Mouse (Mus musculus) lung, embryonic 16.5 days (tissue): ENCODE data around the gene Myg1. TPM values are rescaled to one million over a fixed set of nuclear protein-coding genes. Genes with fewer than 3 reads are reported as not detected.
"Not testable (repeated sequence)": the region's sequence is repeated elsewhere in the genome, so short reads cannot be mapped to it uniquely, and the experiment has no call there.

ENCODE experiments used
- ATAC-seq: fragments of 200-750 bp; cut with Nextera tagmentation; 2 replicates; pipeline ENCODE4 v1.8.0; 2017; ENCODE audit warnings: low read depth, mild to moderate bottlenecking, moderate library complexity
- H3K27ac ChIP-seq: fragments of 300-500 bp; sonication (generic); 2 replicates; pipeline ENCODE4 v1.5.1; 2014; ENCODE audit warnings: mild to moderate bottlenecking, control low read depth, low read length
- H3K27me3 ChIP-seq: fragments of 300-500 bp; sonication (generic); 2 replicates; pipeline ENCODE4 v1.6.1; 2014; ENCODE audit warnings: low read depth, low read length, mixed read lengths; ENCODE audit not compliant: control insufficient read depth, insufficient read depth
- H3K36me3 ChIP-seq: fragments of 300-500 bp; sonication (generic); 2 replicates; pipeline ENCODE4 v1.6.1; 2014; ENCODE audit warnings: low read length; ENCODE audit not compliant: control insufficient read depth, insufficient read depth
- H3K4me1 ChIP-seq: fragments of 300-500 bp; sonication (generic); replicated peaks from 2 replicates; pipeline ENCODE4 v1.6.1; 2014; ENCODE audit warnings: low read length, mixed read lengths; ENCODE audit not compliant: control insufficient read depth, insufficient read depth
- H3K4me2 ChIP-seq: fragments of 300-500 bp; sonication (generic); 2 replicates; pipeline ENCODE4 v1.6.1; 2014; ENCODE audit warnings: low read depth, low read length, control low read depth
- H3K4me3 ChIP-seq: fragments of 300-500 bp; sonication (generic); 2 replicates; pipeline ENCODE4 v1.5.1; 2014; ENCODE audit warnings: mild to moderate bottlenecking, low read length, control low read depth
- H3K9ac ChIP-seq: fragments of 300-500 bp; sonication (generic); 2 replicates; pipeline ENCODE4 v1.6.1; 2014; ENCODE audit warnings: low read length, control low read depth
- H3K9me3 ChIP-seq: fragments of 300-500 bp; sonication (generic); 2 replicates; pipeline ENCODE4 v1.6.1; 2016; ENCODE audit warnings: low read length; ENCODE audit not compliant: control insufficient read depth
- WGBS: fragments of 180-500 bp; shearing (Covaris S2); extraction: QIAGEN DNeasy Blood & Tissue Kit; methylation state at CpG from one replicate; pipeline ENCODE4 v1.1.7; 2014; 5-methylcytosine and 5-hydroxymethylcytosine counted together
- polyA plus RNA-seq: library from polyadenylated mRNA; unstranded; fragments of >200 nt; fragmentation: Nextera tagmentation; extraction: Ambion mirVana; gene quantifications from 2 replicates; pipeline ENCODE4 v1.2.1, GENCODE M21; 2015

Myg1 gene
- polyA plus RNA-seq, 1 experiment from 2014 or later, result 98.3 TPM

GRCm38 (mm10) chr15:102310074-102310845 lies 21.2 kb upstream of the Myg1 start:
- H3K4me3 ChIP-seq, result no peak overlapping the region
- peaks cover 33% of the 10 kb centered on the region for H3K36me3 ChIP-seq
- no peaks in the 10 kb centered on the region for H3K9me3 ChIP-seq
- H3K27ac ChIP-seq, result peak overlapping the region; percentile 76
- peak; percentile 96 for ATAC-seq
- H3K4me1 ChIP-seq, result no peaks in the 10 kb centered on the region
- H3K27me3 ChIP-seq, result no peaks in the 10 kb centered on the region
- no peak overlapping the region; the same call in 1 of the 2 replicates for H3K4me2 ChIP-seq
- H3K9ac ChIP-seq, result no peak overlapping the region
- WGBS, result 36% methylated on average over 10 of the region's 10 CpGs

DNA sequence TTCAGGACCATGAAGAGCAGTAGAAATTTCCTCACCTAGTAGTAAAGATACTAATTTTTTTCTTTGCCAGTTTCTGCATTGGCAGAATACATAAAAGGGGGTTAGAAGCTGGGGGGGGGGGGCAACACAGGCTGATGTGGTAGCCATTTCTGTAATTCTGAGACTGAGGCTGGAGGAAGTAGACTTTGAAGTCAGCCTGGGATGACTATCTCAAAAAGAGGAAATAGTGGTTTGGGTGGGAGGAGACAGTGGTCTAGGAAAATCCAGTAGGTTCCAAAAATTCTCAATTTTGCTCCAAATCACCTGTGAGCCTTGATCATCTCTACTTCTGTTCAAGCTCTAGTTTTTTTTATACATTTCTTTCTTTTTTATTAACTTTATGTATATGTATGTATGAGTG lies 20.0 kb upstream of the Myg1 start:
- no peak overlapping the region for H3K9ac ChIP-seq
- no peaks in the 10 kb centered on the region for H3K4me1 ChIP-seq
- no peaks in the 10 kb centered on the region for H3K9me3 ChIP-seq
- no peaks in the 10 kb centered on the region for H3K27me3 ChIP-seq
- H3K36me3 ChIP-seq, result peaks cover 31% of the 10 kb centered on the region
- no peak overlapping the region for H3K4me2 ChIP-seq
- no peak overlapping the region for H3K27ac ChIP-seq
- ATAC-seq, result no peak
- H3K4me3 ChIP-seq, result no peak overlapping the region

- no peaks in the 10 kb centered on the region for H3K9me3 ChIP-seq
- no peak overlapping the region for H3K27ac ChIP-seq
- no peak for ATAC-seq
- H3K4me3 ChIP-seq, result no peak overlapping the region
- H3K4me2 ChIP-seq, result no peak overlapping the region
- H3K36me3 ChIP-seq, result peaks cover 36% of the 10 kb centered on the region
- no peak overlapping the region for H3K9ac ChIP-seq
- H3K4me1 ChIP-seq, result no peaks in the 10 kb centered on the region
- no peaks in the 10 kb centered on the region for H3K27me3 ChIP-seq
- 92% methylated on average over 8 of the region's 8 CpGs for WGBS
Measured at GRCm38 (mm10) chr15:102315292-102315691, 16.2 kb upstream of the Myg1 start.

GRCm38 (mm10) chr15:102316263-102316662 lies 15.2 kb upstream of the Myg1 start:
- H3K36me3 ChIP-seq, result peaks cover 37% of the 10 kb centered on the region
- H3K4me3 ChIP-seq, result no peak overlapping the region
- ATAC-seq, result 0 out of 2 replicates have a peak, but pooled peaks have one; percentile 36
- no peaks in the 10 kb centered on the region for H3K4me1 ChIP-seq
- no peaks in the 10 kb centered on the region for H3K9me3 ChIP-seq
- no peaks in the 10 kb centered on the region for H3K27me3 ChIP-seq
- WGBS, result 88% methylated on average over 6 of the region's 6 CpGs
- H3K27ac ChIP-seq, result no peak overlapping the region
- H3K9ac ChIP-seq, result no peak overlapping the region
- H3K4me2 ChIP-seq, result no peak overlapping the region

DNA sequence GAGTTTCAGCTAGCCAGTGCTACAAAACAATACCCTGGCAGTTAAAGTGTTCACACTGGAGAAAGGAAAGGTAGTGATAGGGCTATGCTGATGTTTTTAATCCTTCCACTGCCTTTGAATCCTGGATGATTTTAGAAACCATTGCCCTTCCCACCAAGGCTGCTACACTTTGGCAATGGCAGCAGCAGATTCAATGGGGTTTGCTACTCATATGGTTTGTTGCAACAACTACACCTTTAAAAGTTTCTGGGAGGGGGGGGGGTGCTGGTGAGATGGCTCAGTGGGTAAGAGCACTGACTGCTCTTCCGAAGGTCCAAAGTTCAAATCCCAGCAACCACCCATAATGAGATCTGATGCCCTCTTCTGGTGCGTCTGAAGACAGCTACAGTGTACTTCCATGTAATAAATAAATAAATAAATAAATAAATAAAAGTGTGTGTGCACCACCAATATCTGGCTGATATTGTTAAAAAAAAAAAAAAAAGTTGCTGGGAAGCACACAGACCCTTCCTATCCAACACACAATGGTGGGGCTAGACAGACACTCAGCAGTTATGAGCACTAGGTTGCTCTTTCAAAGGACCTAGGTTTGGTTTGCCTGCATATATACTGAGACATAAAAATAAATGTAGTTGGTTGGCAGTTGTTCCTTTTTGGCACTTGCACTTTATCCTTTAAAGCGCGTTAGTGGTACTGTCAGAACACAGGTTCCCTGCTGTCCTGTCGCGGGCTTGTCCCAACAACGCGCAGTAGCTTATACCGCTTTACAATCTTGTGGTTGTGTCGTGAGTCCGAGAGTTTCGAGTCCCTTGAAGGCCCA lies 6.6 kb upstream of the Myg1 start:
- peaks cover 7% of the 10 kb centered on the region for H3K4me1 ChIP-seq
- ATAC-seq, result no peak
- H3K36me3 ChIP-seq, result peaks cover 30% of the 10 kb centered on the region
- H3K27me3 ChIP-seq, result no peaks in the 10 kb centered on the region
- peak overlapping the region; percentile 11; the same call in 1 of the 2 replicates for H3K4me3 ChIP-seq
- WGBS, result 72% methylated on average over 12 of the region's 12 CpGs
- 0 out of 2 replicates have a peak overlapping the region, but pooled peaks have one; percentile 9 for H3K9ac ChIP-seq
- no peaks in the 10 kb centered on the region for H3K9me3 ChIP-seq
- H3K4me2 ChIP-seq, result peak overlapping the region; percentile 52
- no peak overlapping the region for H3K27ac ChIP-seq

- H3K9ac ChIP-seq, result peak within 1 kb of the TSS; percentile 76
- WGBS, result under 1% methylated on average over 40 of the region's 40 CpGs
- peaks cover 8% of the 10 kb centered on the region for H3K4me1 ChIP-seq
- ATAC-seq, result peak; percentile 94
- H3K27ac ChIP-seq, result peak within 1 kb of the TSS; percentile 61
- peak within 1 kb of the TSS; percentile 68 for H3K4me3 ChIP-seq
- H3K27me3 ChIP-seq, result no peaks in the 10 kb centered on the region
- peak within 1 kb of the TSS; percentile 75 for H3K4me2 ChIP-seq
- no peaks in the 10 kb centered on the region for H3K9me3 ChIP-seq
- H3K36me3 ChIP-seq, result peaks cover 29% of the 10 kb centered on the region
Measured at GRCm38 (mm10) chr15:102326022-102326576, 5.4 kb upstream of the Myg1 start, which contains the start of gene Pfdn5. Gene Pfdn5 (plus strand): TSS chr15:102326116.

DNA sequence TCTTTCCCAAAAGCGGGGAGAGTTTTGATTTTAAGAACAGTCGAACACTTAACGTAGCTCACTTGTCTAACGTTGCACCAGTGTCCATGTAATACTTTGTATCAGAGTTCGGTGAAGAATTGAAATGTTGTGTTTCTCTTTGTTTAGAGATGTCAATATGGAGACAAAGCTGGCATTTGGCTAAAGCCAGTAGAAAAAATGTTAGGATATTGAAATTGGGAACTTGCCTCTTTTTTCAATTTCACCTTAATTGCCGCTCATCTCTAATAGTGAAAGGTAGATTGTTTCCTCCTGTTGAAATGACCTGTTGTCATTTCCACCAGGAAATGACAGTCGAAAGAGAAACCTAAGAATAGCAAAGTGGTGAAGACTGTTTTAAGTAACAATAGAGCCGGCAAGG lies 4.6 kb upstream of the Myg1 start:
- peaks cover 12% of the 10 kb centered on the region for H3K4me1 ChIP-seq
- WGBS, result 50% methylated on average over 8 of the region's 8 CpGs
- H3K27me3 ChIP-seq, result no peaks in the 10 kb centered on the region
- H3K36me3 ChIP-seq, result peaks cover 29% of the 10 kb centered on the region
- H3K9me3 ChIP-seq, result no peaks in the 10 kb centered on the region
- H3K9ac ChIP-seq, result peak overlapping the region; percentile 76
- H3K27ac ChIP-seq, result no peak overlapping the region
- peak overlapping the region; percentile 68 for H3K4me3 ChIP-seq
- ATAC-seq, result no peak
- peak overlapping the region; percentile 75 for H3K4me2 ChIP-seq

- Histone ChIP-seq H3K9ac (no peak overlapping the region), H3K27me3 (no peaks in the 10 kb centered on the region), H3K4me3 (no peak overlapping the region), H3K4me2 (no peak overlapping the region), H3K36me3 (peaks cover 37% of the 10 kb centered on the region), H3K27ac (no peak overlapping the region), H3K4me1 (peaks cover 17% of the 10 kb centered on the region), H3K9me3 (no peaks in the 10 kb centered on the region)
- 83% methylated on average over 8 of the region's 8 CpGs for WGBS
- no peak for ATAC-seq
Measured at GRCm38 (mm10) chr15:102335254-102335653, 3.7 kb downstream of the Myg1 start.

GRCm38 (mm10) chr15:102335925-102336324 lies 4.4 kb downstream of the Myg1 start:
- H3K9ac ChIP-seq, H3K4me3 ChIP-seq, H3K9me3 ChIP-seq, ATAC-seq, H3K4me2 ChIP-seq, H3K27ac ChIP-seq, H3K27me3 ChIP-seq: not testable (repeated sequence)
- 91% methylated on average over 5 of the region's 5 CpGs for WGBS
- Histone ChIP-seq H3K4me1 (peaks cover 17% of the 10 kb centered on the region), H3K36me3 (peaks cover 36% of the 10 kb centered on the region)
